Mouse (Mus musculus) thymus, adult 2 months (tissue): ENCODE measurements around the gene Zfyve9. TPM values are rescaled to one million over a fixed set of nuclear protein-coding genes. Genes with fewer than 3 reads are reported as not detected.

Source experiments
- DNase-seq: peaks from one replicate; pipeline ENCODE4 v3.0.0; 2021
- H3K27ac ChIP-seq: fragments of 200-500 bp; 2 replicates; pipeline ENCODE4 v1.5.1; 2012; ENCODE audit warnings: low read length, control low read depth; ENCODE audit not compliant: control insufficient read depth, insufficient read depth
- H3K27me3 ChIP-seq: fragments of 200-500 bp; 2 replicates; pipeline ENCODE4 v1.6.1; 2012; ENCODE audit warnings: mild to moderate bottlenecking, low read length, moderate library complexity, mixed read lengths; ENCODE audit not compliant: control insufficient read depth, insufficient read depth
- H3K36me3 ChIP-seq: fragments of 200-500 bp; 2 replicates; pipeline ENCODE4 v1.6.1; 2012; ENCODE audit warnings: mild to moderate bottlenecking, low read length, moderate library complexity; ENCODE audit not compliant: control insufficient read depth, insufficient read depth
- H3K4me1 ChIP-seq: fragments of 200-500 bp; replicated peaks from 2 replicates; pipeline ENCODE4 v1.6.1; 2012; ENCODE audit warnings: low read length; ENCODE audit not compliant: control insufficient read depth, insufficient read depth
- H3K4me3 ChIP-seq: fragments of 200-500 bp; 2 replicates; pipeline ENCODE4 v1.5.1; 2012; ENCODE audit warnings: mild to moderate bottlenecking, low read length, control low read depth, moderate library complexity; ENCODE audit not compliant: control insufficient read depth, insufficient read depth
- CTCF ChIP-seq: fragments of 200-500 bp; IDR thresholded peaks from 2 replicates; pipeline ENCODE4 v1.5.1; 2012; ENCODE audit warnings: mild to moderate bottlenecking, control low read depth, low read length, moderate library complexity, borderline replicate concordance; ENCODE audit not compliant: control insufficient read depth, poor library complexity, insufficient read depth; ENCODE audit errors: extremely low read depth
- POLR2A ChIP-seq: fragments of 200-500 bp; IDR thresholded peaks from 2 replicates; pipeline ENCODE4 v1.6.1; 2012; ENCODE audit warnings: mild to moderate bottlenecking, low read length, control low read depth, moderate library complexity; ENCODE audit not compliant: control insufficient read depth, poor library complexity, insufficient read depth; ENCODE audit errors: extremely low read depth
- WGBS: fragments of 180-500 bp; shearing (Covaris S2); methylation state at CpG from one replicate; pipeline ENCODE4 v1.1.7; 2018; 5-methylcytosine and 5-hydroxymethylcytosine counted together
- polyA plus RNA-seq: library from polyadenylated mRNA; depleted of rRNA; stranded (reverse); fragments of >200 nt; gene quantifications from 2 replicates; pipeline ENCODE4 v1.2.3, GENCODE M21; 2012

Gene Zfyve9
- polyA plus RNA-seq, 1 experiment = 0.84 TPM

GRCm38 (mm10) chr4:108635101-108635500 lies 145.5 kb downstream of the Zfyve9 start:
- Histone ChIP-seq H3K27me3 (no peaks in the 10 kb centered on the region), H3K36me3 (peaks cover 34% of the 10 kb centered on the region), H3K27ac (no peak overlapping the region), H3K4me3 (no peak overlapping the region), H3K4me1 (no peaks in the 10 kb centered on the region)
- TF ChIP-seq CTCF (no peak), POLR2A (no peak)
- no peak for DNase-seq

GRCm38 (mm10) chr4:108634696-108635095 lies 145.9 kb downstream of the Zfyve9 start:
- 92% methylated on average over 4 of the region's 4 CpGs for WGBS
- Histone ChIP-seq H3K4me1 (no peaks in the 10 kb centered on the region), H3K27me3 (no peaks in the 10 kb centered on the region), H3K36me3 (peaks cover 38% of the 10 kb centered on the region), H3K4me3 (no peak overlapping the region), H3K27ac (no peak overlapping the region)
- no peak for DNase-seq
- no peak for TF ChIP-seq POLR2A
- no peak for TF ChIP-seq CTCF

- WGBS = 96% methylated on average over 12 of the region's 12 CpGs
- H3K36me3 ChIP-seq = peaks cover 48% of the 10 kb centered on the region
- no peak for DNase-seq
Measured at GRCm38 (mm10) chr4:108633703-108634102, 146.9 kb downstream of the Zfyve9 start.

GRCm38 (mm10) chr4:108631616-108632015 lies 149.0 kb downstream of the Zfyve9 start:
- peaks cover 68% of the 10 kb centered on the region for H3K36me3 ChIP-seq

More at GRCm38 (mm10) chr4:108633703-108634102, 146.9 kb downstream of the Zfyve9 start:
- no peak overlapping the region for H3K27ac ChIP-seq
- H3K4me3 ChIP-seq = no peak overlapping the region
- H3K27me3 ChIP-seq = no peaks in the 10 kb centered on the region
- H3K4me1 ChIP-seq = no peaks in the 10 kb centered on the region
- TF ChIP-seq POLR2A (no peak), CTCF (no peak)

GRCm38 (mm10) chr4:108630096-108630495 lies 150.5 kb downstream of the Zfyve9 start:
- TF ChIP-seq CTCF (no peak), POLR2A (no peak)
- peaks cover 82% of the 10 kb centered on the region for H3K36me3 ChIP-seq
- H3K4me1 ChIP-seq = no peaks in the 10 kb centered on the region
- WGBS = 96% methylated on average over 9 of the region's 9 CpGs
- H3K27me3 ChIP-seq = no peaks in the 10 kb centered on the region
- DNase-seq = no peak
- H3K4me3 ChIP-seq = no peak overlapping the region
- no peak overlapping the region for H3K27ac ChIP-seq

More at GRCm38 (mm10) chr4:108631616-108632015, 149.0 kb downstream of the Zfyve9 start:
- TF ChIP-seq POLR2A = no peak
- TF ChIP-seq CTCF = no peak
- no peak overlapping the region for H3K27ac ChIP-seq
- H3K4me3 ChIP-seq = no peak overlapping the region
- no peaks in the 10 kb centered on the region for H3K4me1 ChIP-seq
- no peak for DNase-seq
- no peaks in the 10 kb centered on the region for H3K27me3 ChIP-seq
- WGBS = over 99% methylated on average over 4 of the region's 4 CpGs

- no peak overlapping the region for H3K4me3 ChIP-seq
- DNase-seq = no peak
- H3K4me1 ChIP-seq = no peaks in the 10 kb centered on the region
- no peaks in the 10 kb centered on the region for H3K27me3 ChIP-seq
- TF ChIP-seq CTCF (no peak), POLR2A (no peak)
- peaks cover 88% of the 10 kb centered on the region for H3K36me3 ChIP-seq
- 95% methylated on average over 7 of the region's 7 CpGs for WGBS
- H3K27ac ChIP-seq = no peak overlapping the region
Measured at GRCm38 (mm10) chr4:108629363-108629880, 151.2 kb downstream of the Zfyve9 start.

- no peak for DNase-seq
- H3K27me3 ChIP-seq = no peaks in the 10 kb centered on the region
- no peak overlapping the region for H3K27ac ChIP-seq
- H3K4me3 ChIP-seq = no peak overlapping the region
- no peaks in the 10 kb centered on the region for H3K4me1 ChIP-seq
- peaks cover 76% of the 10 kb centered on the region for H3K36me3 ChIP-seq
- 97% methylated on average over 5 of the region's 5 CpGs for WGBS
- TF ChIP-seq POLR2A (no peak), CTCF (no peak)
Measured at GRCm38 (mm10) chr4:108627066-108627465, 153.5 kb downstream of the Zfyve9 start.
